Mouse (Mus musculus) liver, adult 2 months (tissue): ENCODE measurements around the gene Endou.

ENCODE experiments used
- CTCF ChIP-seq: fragments of 200-500 bp; IDR thresholded peaks from 2 replicates; pipeline ENCODE4 v1.5.1; 2011; ENCODE audit warnings: low read depth, low read length, control low read depth
- POLR2A ChIP-seq: fragments of 200-500 bp; IDR thresholded peaks from 2 replicates; pipeline ENCODE4 v1.6.1; 2011; ENCODE audit warnings: low read length, control low read depth; ENCODE audit not compliant: insufficient read depth; ENCODE audit errors: extremely low read depth

- TF ChIP-seq POLR2A (no peak), CTCF (no peak)
Observed at GRCm38 (mm10) chr15:97674423-97674822, 56.7 kb downstream of the Endou start.
